ENCODE assay signal across 8 mouse cellular contexts in genomic region chr11:103809611-103810598, GRCm38 (mm10). TPM values are rescaled to one million over a fixed set of nuclear protein-coding genes. Genes with fewer than 3 reads are reported as not detected.
DNase-seq lines count a peak whose midpoint lies in the region; ATAC-seq and TF ChIP-seq lines count a peak whose summit lies in the region.

No protein-coding gene starts in this region.

- peaks cover 95% of the 10 kb centered on the region for H3K27me3 ChIP-seq in hindbrain, embryonic 10.5 days (ENCODE audit: insufficient read depth, poor library complexity, severe bottlenecking)
- H3K27me3 ChIP-seq in liver, embryonic 11.5 days (replicated peaks; ENCODE audit: control insufficient read depth, insufficient read depth, low read length), result peaks cover 76% of the 10 kb centered on the region
- no peaks in the 10 kb centered on the region; the same call in 1 of the 2 replicates for H3K27me3 ChIP-seq in thymus, adult 2 months (ENCODE audit: control insufficient read depth, insufficient read depth, low read length)

- H3K36me3 ChIP-seq in hindbrain, embryonic 10.5 days, result peaks cover 33% of the 10 kb centered on the region
- no peaks in the 10 kb centered on the region for H3K36me3 ChIP-seq in liver, embryonic 11.5 days (ENCODE audit: control insufficient read depth, insufficient read depth, low read length)
- no peaks in the 10 kb centered on the region for H3K36me3 ChIP-seq in thymus, adult 2 months (ENCODE audit: control insufficient read depth, insufficient read depth, low read length)

- H3K4me1 ChIP-seq in hindbrain, embryonic 10.5 days (replicated peaks), result peaks cover 55% of the 10 kb centered on the region
- peaks cover 10% of the 10 kb centered on the region for H3K4me1 ChIP-seq in liver, embryonic 11.5 days (replicated peaks; ENCODE audit: control insufficient read depth, insufficient read depth, low read length)
- H3K4me1 ChIP-seq in thymus, adult 2 months (replicated peaks; ENCODE audit: control insufficient read depth, insufficient read depth, low read length), result no peaks in the 10 kb centered on the region

- H3K27ac ChIP-seq in hindbrain, embryonic 10.5 days, result peak overlapping the region; percentile 92
- no peak overlapping the region for H3K27ac ChIP-seq in liver, embryonic 11.5 days (ENCODE audit: low read depth, low read length)
- H3K27ac ChIP-seq in thymus, adult 2 months (ENCODE audit: control insufficient read depth, insufficient read depth, low read length), result no peak overlapping the region

- under 1% methylated on average over 107 of the region's 107 CpGs for WGBS in hindbrain, embryonic 10.5 days
- WGBS in liver, embryonic 11.5 days, result under 1% methylated on average over 96 of the region's 107 CpGs
- WGBS in thymus, adult 2 months, result 4% methylated on average over 106 of the region's 107 CpGs

- ATAC-seq in cerebellum, adult (ENCODE audit: insufficient number of reproducible peaks, low FRiP score, low TSS enrichment), result no peak
- ATAC-seq in liver, embryonic 11.5 days (replicated peaks; ENCODE audit: low FRiP score), result no peak

- TF ChIP-seq POLR2A in thymus, adult 2 months (IDR thresholded peaks at IDR 0.05; ENCODE audit: control insufficient read depth, extremely low read depth, insufficient read depth, low read length, poor library complexity), result no peak

- no peak for TF ChIP-seq CTCF in thymus, adult 2 months (IDR thresholded peaks at IDR 0.05; ENCODE audit: borderline replicate concordance, control insufficient read depth, extremely low read depth, insufficient read depth, low read length, poor library complexity)

- H3K9me3 ChIP-seq in hindbrain, embryonic 10.5 days, result peaks cover 8% of the 10 kb centered on the region
- H3K9me3 ChIP-seq in liver, embryonic 11.5 days (ENCODE audit: control insufficient read depth, low read length), result no peaks in the 10 kb centered on the region

- 0 out of 2 replicates have a peak overlapping the region, but pooled peaks have one; percentile 30 for H3K9ac ChIP-seq in liver, embryonic 11.5 days (ENCODE audit: low read depth, low read length)

- peak; percentile 36 for DNase-seq in cerebellum, adult 9-11 months
- peak; percentile 25 for DNase-seq in thymus, postnatal 4 days
- no peak for DNase-seq in thymus, postnatal 10 days (ENCODE audit: low spot score in 2 of 2)
- DNase-seq in hindbrain, embryonic 10.5 days (ENCODE audit: low spot score), result peak; percentile 67
- DNase-seq in liver, embryonic 11.5 days (ENCODE audit: low spot score), result peak; percentile 46
- peak; percentile 75 for DNase-seq in retina, postnatal 1 day
- DNase-seq in thymus, adult 2 months, result no peak

- peak overlapping the region; percentile 94 for H3K4me2 ChIP-seq in liver, embryonic 11.5 days

- H3K4me3 ChIP-seq in hindbrain, embryonic 10.5 days, result peak overlapping the region; percentile 66
- H3K4me3 ChIP-seq in liver, embryonic 11.5 days (ENCODE audit: low read depth, low read length), result peak overlapping the region; percentile 61
- no peak overlapping the region for H3K4me3 ChIP-seq in thymus, adult 2 months (ENCODE audit: control insufficient read depth, insufficient read depth, low read length)

RNA-seq across cellular contexts. Expression of gene Wnt3, which starts 36.0 kb away (rescaled TPM):
- polyA plus RNA-seq in hindbrain, embryonic 10.5 days (2016; fragmentation: Nextera tagmentation; extraction: Ambion mirVana), result 11.2 and 12.3 TPM in 2 replicates
- 0.43 and 0.47 TPM in 2 replicates for polyA plus RNA-seq in liver, embryonic 11.5 days (2014; fragmentation: Nextera tagmentation; extraction: Ambion mirVana)
- 0.33 and 0.43 TPM in 2 replicates for polyA plus RNA-seq in thymus, adult 2 months (2012; rRNA removed)

Comparison
In these comparisons a context has a peak if more than half of its experiments do, and no peak if none do; other contexts are left out.
1. DNase-seq: peak in cerebellum, adult 9-11 months (single experiment), thymus, postnatal 4 days (single experiment), hindbrain, embryonic 10.5 days (single experiment), liver, embryonic 11.5 days (single experiment) and retina, postnatal 1 day (single experiment); none in thymus, postnatal 10 days (0 of 2) and thymus, adult 2 months (single experiment).